Mouse (Mus musculus) heart, adult 2 months (tissue): ENCODE data around the gene Pdia2. TPM values are rescaled to one million over a fixed set of nuclear protein-coding genes. Genes with fewer than 3 reads are reported as not detected.

Source experiments
- DNase-seq, 2 experiments: peaks; one replicate each; pipeline ENCODE4 v3.0.0; 2021
- H3K27ac ChIP-seq: fragments of 200-600 bp; 2 replicates; pipeline ENCODE4 v1.8.1; 2022
- H3K27me3 ChIP-seq: fragments of 200-500 bp; 2 replicates; pipeline ENCODE4 v1.6.1; 2012; ENCODE audit warnings: mild to moderate bottlenecking, low read length, inconsistent platforms, mixed read lengths; ENCODE audit not compliant: control insufficient read depth, insufficient read depth
- H3K36me3 ChIP-seq: fragments of 200-500 bp; 2 replicates; pipeline ENCODE4 v1.6.1; 2012; ENCODE audit warnings: low read length, inconsistent platforms; ENCODE audit not compliant: control insufficient read depth, insufficient read depth
- H3K4me1 ChIP-seq: fragments of 200-500 bp; 2 replicates; pipeline ENCODE4 v1.6.1; 2011; ENCODE audit warnings: low read length; ENCODE audit not compliant: control insufficient read depth, insufficient read depth
- H3K4me3 ChIP-seq: fragments of 200-600 bp; 2 replicates; pipeline ENCODE4 v1.8.1; 2022
- H3K79me2 ChIP-seq: fragments of 200-500 bp; replicated peaks from 2 replicates; pipeline ENCODE4 v1.6.1; 2012; ENCODE audit warnings: mild to moderate bottlenecking, inconsistent platforms, low read length, moderate library complexity, mixed read lengths; ENCODE audit not compliant: control insufficient read depth, insufficient read depth
- H3K9ac ChIP-seq: fragments of 200-500 bp; 2 replicates; pipeline ENCODE4 v1.6.1; 2012; ENCODE audit warnings: low read depth, mild to moderate bottlenecking, control low read depth, inconsistent platforms, low read length, mixed read lengths
- CTCF ChIP-seq: fragments of 200-600 bp; IDR thresholded peaks from 2 replicates; pipeline ENCODE4 v1.8.1; 2022; ENCODE audit warnings: antibody characterized with exemption, mild to moderate bottlenecking, moderate library complexity
- EP300 ChIP-seq: fragments of 200-500 bp; IDR thresholded peaks from 2 replicates; pipeline ENCODE4 v1.6.1; 2011; ENCODE audit warnings: low read depth, low read length, control low read depth; ENCODE audit not compliant: insufficient read depth
- POLR2A ChIP-seq: fragments of 200-500 bp; IDR thresholded peaks from 2 replicates; pipeline ENCODE4 v1.6.1; 2011; ENCODE audit warnings: mild to moderate bottlenecking, low read depth, low read length, control low read depth; ENCODE audit not compliant: insufficient read depth
- WGBS: fragments of 180-500 bp; shearing (Covaris S2); methylation state at CpG from one replicate; pipeline ENCODE4 v1.1.7; 2018; 5-methylcytosine and 5-hydroxymethylcytosine counted together
- intact Hi-C: fragments of 180-260 bp; cut with DNase I; formaldehyde crosslinking; loops from one replicate; pipeline ENCODE4 v1.15.1; 2025
- polyA plus RNA-seq: library from polyadenylated mRNA; depleted of rRNA; stranded (reverse); fragments of >200 nt; gene quantifications from 2 replicates; pipeline ENCODE4 v1.2.3, GENCODE M21; 2012; rRNA removed
- total RNA-seq, 2 experiments: library from RNA; stranded (reverse); gene quantifications; 2 replicates each; pipeline ENCODE4 v1.2.3; 2021

Gene Pdia2
- total and polyA plus RNA-seq, 3 experiments: not detected

DNA sequence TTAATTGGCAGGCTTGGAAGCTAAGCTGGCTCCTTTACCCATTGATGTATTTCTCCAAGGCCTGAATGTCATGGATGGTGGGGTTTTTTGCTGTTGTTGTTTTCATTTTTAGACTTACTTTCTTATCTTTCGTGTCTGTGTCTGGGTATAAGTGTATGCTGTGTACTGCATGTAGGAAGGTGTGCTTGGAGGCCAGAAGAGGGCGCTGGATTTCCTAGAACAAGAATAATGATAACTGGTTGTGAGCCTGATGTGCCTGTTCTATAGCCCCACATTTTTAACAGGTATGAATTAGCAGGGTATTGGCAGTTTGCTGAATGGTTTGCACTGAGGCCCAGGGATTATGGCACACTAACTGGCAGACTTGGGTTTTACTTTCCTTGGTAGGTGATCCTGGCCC, 49.8 kb downstream of the Pdia2 start:
- no peak for DNase-seq
- intact Hi-C loops: no loop called here
- Histone ChIP-seq H3K9ac (no peak overlapping the region), H3K27me3 (no peaks in the 10 kb centered on the region), H3K36me3 (peaks cover 3% of the 10 kb centered on the region; the same call in 1 of the 2 replicates), H3K27ac (no peak overlapping the region), H3K4me3 (no peak overlapping the region), H3K79me2 (peaks cover 12% of the 10 kb centered on the region), H3K4me1 (no peaks in the 10 kb centered on the region; the same call in 1 of the 2 replicates)
- 87% methylated on average over 2 of the region's 2 CpGs for WGBS
- TF ChIP-seq CTCF: no peak
- no peak for TF ChIP-seq POLR2A
- TF ChIP-seq EP300: no peak

Other genes with a start within 250 kb of the Pdia2 start
- gene A930017K11Rik, start 246.5 kb downstream of the Pdia2 start, total RNA-seq: under 1 TPM; 0.27 to 0.37 TPM
- gene A930017K11Rik, start 246.5 kb downstream of the Pdia2 start, polyA plus RNA-seq: 0.44 and 0.61 TPM in 2 replicates
- gene Capn15, start 213.3 kb downstream of the Pdia2 start, total RNA-seq: 1 to 10 TPM; 6.1 to 7.4 TPM
- gene Capn15, start 213.3 kb downstream of the Pdia2 start, polyA plus RNA-seq: 15.1 and 15.5 TPM in 2 replicates
- gene Rab11fip3, start 129.5 kb downstream of the Pdia2 start, total RNA-seq: 10 to 100 TPM; 29.7 to 30.5 TPM
- gene Rab11fip3, start 129.5 kb downstream of the Pdia2 start, polyA plus RNA-seq: 29.3 and 33.1 TPM in 2 replicates
- 1 to 10 TPM; 9.2 to 9.5 TPM for gene Decr2, start 108.8 kb downstream of the Pdia2 start, total RNA-seq
- gene Decr2, start 108.8 kb downstream of the Pdia2 start, polyA plus RNA-seq: 13.9 and 23.3 TPM in 2 replicates
- gene Nme4, start 103.5 kb downstream of the Pdia2 start, total RNA-seq: 1 to 10 TPM; 3.7 to 4.4 TPM
- 13.8 and 21.4 TPM in 2 replicates for gene Nme4, start 103.5 kb downstream of the Pdia2 start, polyA plus RNA-seq
- 1 to 10 TPM; 3.8 to 5.3 TPM for gene Tmem8, start 85.8 kb downstream of the Pdia2 start, total RNA-seq
- gene Tmem8, start 85.8 kb downstream of the Pdia2 start, polyA plus RNA-seq: 10.5 and 11.6 TPM in 2 replicates
- gene Mrpl28, start 75.6 kb downstream of the Pdia2 start, total RNA-seq: 100 to 1,000 TPM; 131 to 154 TPM
- 131 and 156 TPM in 2 replicates for gene Mrpl28, start 75.6 kb downstream of the Pdia2 start, polyA plus RNA-seq
- 10 to 100 TPM; 16.5 to 18.2 TPM for gene Axin1, start 60.4 kb downstream of the Pdia2 start, total RNA-seq
- gene Axin1, start 60.4 kb downstream of the Pdia2 start, polyA plus RNA-seq: 7.6 and 9.1 TPM in 2 replicates
- under 1 TPM; 0.31 to 0.34 TPM for gene Rgs11, start 3.9 kb upstream of the Pdia2 start, total RNA-seq
- 1.8 and 3.5 TPM in 2 replicates for gene Rgs11, start 3.9 kb upstream of the Pdia2 start, polyA plus RNA-seq
- under 1 TPM; 0.36 to 0.47 TPM for gene Arhgdig, start 8.7 kb upstream of the Pdia2 start, total RNA-seq
- 1.00 and 1.5 TPM in 2 replicates for gene Arhgdig, start 8.7 kb upstream of the Pdia2 start, polyA plus RNA-seq
- gene Fam234a, start 45.2 kb upstream of the Pdia2 start, total RNA-seq: 100 to 1,000 TPM; 113 to 128 TPM
- 93.1 and 118 TPM in 2 replicates for gene Fam234a, start 45.2 kb upstream of the Pdia2 start, polyA plus RNA-seq
- 10 to 100 TPM; 13.2 to 16.3 TPM for gene Luc7l, start 53.8 kb upstream of the Pdia2 start, total RNA-seq
- gene Luc7l, start 53.8 kb upstream of the Pdia2 start, polyA plus RNA-seq: 13.6 and 22.9 TPM in 2 replicates
- gene Neurl1b, start 215.7 kb upstream of the Pdia2 start, total RNA-seq: 1 to 10 TPM; 3.9 to 5.0 TPM
- 4.6 and 4.7 TPM in 2 replicates for gene Neurl1b, start 215.7 kb upstream of the Pdia2 start, polyA plus RNA-seq